Mouse (Mus musculus): ENCODE measurements around the gene Abhd10. TPM values are rescaled to one million over a fixed set of nuclear protein-coding genes. Genes with fewer than 3 reads are reported as not detected.

Abhd10 gene
- 7.2 and 10.1 TPM in 2 replicates for polyA plus RNA-seq (2012; rRNA removed)
- polyA plus RNA-seq (2014; fragmentation: Nextera tagmentation; extraction: Ambion mirVana), result 16.5 and 17.3 TPM in 2 replicates

GRCm38 (mm10) chr16:45742615-45743476 lies at the start of gene Abhd10:
Abhd10 (minus strand) TSS chr16:45742955.
- Histone ChIP-seq H3K27me3 (ENCODE audit: control insufficient read depth, insufficient read depth, low read length) (no peaks in the 10 kb centered on the region), H3K4me2 (ENCODE audit: low read depth) (peak within 1 kb of the TSS; percentile 71), H3K9me3 (ENCODE audit: control insufficient read depth, low read length) (no peaks in the 10 kb centered on the region), H3K4me3 (ENCODE audit: insufficient read depth in 1 of 2, low read depth in 2 of 2, low read length in 2 of 2) (peak within 1 kb of the TSS; percentile 90 to 94), H3K4me1 (replicated peaks; ENCODE audit: control insufficient read depth in 2 of 2, insufficient read depth in 2 of 2, low read length in 1 of 2) (peaks cover 2 to 9% of the 10 kb centered on the region in 2 experiments; a peak in 3 of 4 replicates), H3K9ac (replicated peaks) (peak within 1 kb of the TSS; percentile 98), H3K36me3 (replicated peaks; ENCODE audit: control insufficient read depth, insufficient read depth, low read depth) (no peaks in the 10 kb centered on the region), H3K27ac (peak within 1 kb of the TSS; percentile 65)
- TF ChIP-seq CTCF (IDR thresholded peaks at IDR 0.05; ENCODE audit: low read depth), result no peak
- TF ChIP-seq EP300 (IDR thresholded peaks at IDR 0.05; ENCODE audit: low read depth), result no peak
- WGBS (ENCODE audit: insufficient replicate concordance), result 1% methylated on average over 51 of the region's 51 CpGs
- DNase-seq (ENCODE audit: low read depth in 3 of 3, low spot score in 3 of 3) (peak; percentile 76 to 83 (median 78)), ATAC-seq (ENCODE audit: insufficient read depth) (peak; percentile 99)

GRCm38 (mm10) chr16:45791286-45791685 lies 48.5 kb upstream of the Abhd10 start:
- Histone ChIP-seq H3K27me3 (ENCODE audit: control insufficient read depth, insufficient read depth, low read length) (no peaks in the 10 kb centered on the region), H3K4me1 (replicated peaks; ENCODE audit: control insufficient read depth in 2 of 2, insufficient read depth in 2 of 2, low read length in 1 of 2) (no peaks in the 10 kb centered on the region), H3K9me3 (ENCODE audit: control insufficient read depth, low read length) (no peaks in the 10 kb centered on the region), H3K4me3 (ENCODE audit: insufficient read depth in 1 of 2, low read depth in 2 of 2, low read length in 2 of 2) (no peak overlapping the region), H3K36me3 (replicated peaks; ENCODE audit: control insufficient read depth, insufficient read depth, low read depth) (no peaks in the 10 kb centered on the region), H3K4me2 (ENCODE audit: low read depth) (no peak overlapping the region), H3K9ac (replicated peaks) (no peak overlapping the region), H3K27ac (no peak overlapping the region)
- TF ChIP-seq EP300 (IDR thresholded peaks at IDR 0.05; ENCODE audit: low read depth) (no peak), CTCF (IDR thresholded peaks at IDR 0.05; ENCODE audit: low read depth) (no peak)
- WGBS (ENCODE audit: insufficient replicate concordance), result 58% methylated on average over 5 of the region's 5 CpGs
- ATAC-seq (ENCODE audit: insufficient read depth) (no peak), DNase-seq (ENCODE audit: low read depth in 3 of 3, low spot score in 3 of 3) (no peak)

GRCm38 (mm10) chr16:45789311-45789710 lies 46.6 kb upstream of the Abhd10 start:
- no peak overlapping the region for H3K4me2 ChIP-seq (ENCODE audit: low read depth)
- TF ChIP-seq EP300 (IDR thresholded peaks at IDR 0.05; ENCODE audit: low read depth) (no peak), CTCF (IDR thresholded peaks at IDR 0.05; ENCODE audit: low read depth) (no peak)
- H3K9ac ChIP-seq (replicated peaks), result no peak overlapping the region
- H3K27ac ChIP-seq, result no peak overlapping the region
- 56% methylated on average over 2 of the region's 2 CpGs for WGBS (ENCODE audit: insufficient replicate concordance)
- no peaks in the 10 kb centered on the region for H3K9me3 ChIP-seq (ENCODE audit: control insufficient read depth, low read length)
- ATAC-seq (ENCODE audit: insufficient read depth) (no peak), DNase-seq (ENCODE audit: low read depth in 3 of 3, low spot score in 3 of 3) (no peak)
- H3K27me3 ChIP-seq (ENCODE audit: control insufficient read depth, insufficient read depth, low read length), result no peaks in the 10 kb centered on the region
- H3K4me3 ChIP-seq (ENCODE audit: insufficient read depth in 1 of 2, low read depth in 2 of 2, low read length in 2 of 2), result no peak overlapping the region
- no peaks in the 10 kb centered on the region for H3K4me1 ChIP-seq (replicated peaks; ENCODE audit: control insufficient read depth in 2 of 2, insufficient read depth in 2 of 2, low read length in 1 of 2)
- H3K36me3 ChIP-seq (replicated peaks; ENCODE audit: control insufficient read depth, insufficient read depth, low read depth), result no peaks in the 10 kb centered on the region

- no peaks in the 10 kb centered on the region for H3K36me3 ChIP-seq (replicated peaks; ENCODE audit: control insufficient read depth, insufficient read depth, low read depth)
- H3K9ac ChIP-seq (replicated peaks), result no peak overlapping the region
- no peak for TF ChIP-seq EP300 (IDR thresholded peaks at IDR 0.05; ENCODE audit: low read depth)
- TF ChIP-seq CTCF (IDR thresholded peaks at IDR 0.05; ENCODE audit: low read depth), result no peak
- no peaks in the 10 kb centered on the region for H3K27me3 ChIP-seq (ENCODE audit: control insufficient read depth, insufficient read depth, low read length)
- 68% methylated on average over 6 of the region's 6 CpGs for WGBS (ENCODE audit: insufficient replicate concordance)
- no peaks in the 10 kb centered on the region for H3K9me3 ChIP-seq (ENCODE audit: control insufficient read depth, low read length)
- H3K4me2 ChIP-seq (ENCODE audit: low read depth), result no peak overlapping the region
- DNase-seq (ENCODE audit: low read depth in 3 of 3, low spot score in 3 of 3), result no peak
- ATAC-seq (ENCODE audit: insufficient read depth), result no peak
- no peak overlapping the region for H3K4me3 ChIP-seq (ENCODE audit: insufficient read depth in 1 of 2, low read depth in 2 of 2, low read length in 2 of 2)
- no peak overlapping the region for H3K27ac ChIP-seq
- no peaks in the 10 kb centered on the region for H3K4me1 ChIP-seq (replicated peaks; ENCODE audit: control insufficient read depth in 2 of 2, insufficient read depth in 2 of 2, low read length in 1 of 2)
Observed at GRCm38 (mm10) chr16:45787650-45788049, 44.9 kb upstream of the Abhd10 start.

- H3K27ac ChIP-seq, result no peak overlapping the region
- H3K36me3 ChIP-seq (replicated peaks; ENCODE audit: control insufficient read depth, insufficient read depth, low read depth), result no peaks in the 10 kb centered on the region
- H3K4me3 ChIP-seq (ENCODE audit: insufficient read depth in 1 of 2, low read depth in 2 of 2, low read length in 2 of 2), result no peak overlapping the region
- no peaks in the 10 kb centered on the region for H3K4me1 ChIP-seq (replicated peaks; ENCODE audit: control insufficient read depth in 2 of 2, insufficient read depth in 2 of 2, low read length in 1 of 2)
- ATAC-seq (ENCODE audit: insufficient read depth), result no peak
- H3K9ac ChIP-seq (replicated peaks), result no peak overlapping the region
- 16% methylated on average over 8 of the region's 8 CpGs for WGBS (ENCODE audit: insufficient replicate concordance)
- TF ChIP-seq CTCF (IDR thresholded peaks at IDR 0.05; ENCODE audit: low read depth) (peak; percentile 46), EP300 (IDR thresholded peaks at IDR 0.05; ENCODE audit: low read depth) (no peak)
- H3K27me3 ChIP-seq (ENCODE audit: control insufficient read depth, insufficient read depth, low read length), result no peaks in the 10 kb centered on the region
- peak in 1 of 3 experiments; percentile 3 for DNase-seq (ENCODE audit: low read depth in 3 of 3, low spot score in 3 of 3)
- no peak overlapping the region for H3K4me2 ChIP-seq (ENCODE audit: low read depth)
- H3K9me3 ChIP-seq (ENCODE audit: control insufficient read depth, low read length), result no peaks in the 10 kb centered on the region
Observed at GRCm38 (mm10) chr16:45786639-45787038, 43.9 kb upstream of the Abhd10 start.

All from liver, embryonic 14.5 days (tissue).